Mouse (Mus musculus) erythroblast, adult 5-6 weeks (primary cell): ENCODE measurements at regions not wholly inside any gene's neighbourhood (a gene's known extent, or its start where the extent isn't known, plus 50 kb on each side); places are given as distances from the start of the nearest gene placed in this dataset.

Experiments
- ATAC-seq: replicated peaks from 2 replicates; pipeline ENCODE4 v1.8.0; 2016; ENCODE audit warnings: moderate number of reproducible peaks, mild to moderate bottlenecking, moderate TSS enrichment, inconsistent platforms; ENCODE audit not compliant: poor library complexity, low FRiP score, severe bottlenecking

DNA sequence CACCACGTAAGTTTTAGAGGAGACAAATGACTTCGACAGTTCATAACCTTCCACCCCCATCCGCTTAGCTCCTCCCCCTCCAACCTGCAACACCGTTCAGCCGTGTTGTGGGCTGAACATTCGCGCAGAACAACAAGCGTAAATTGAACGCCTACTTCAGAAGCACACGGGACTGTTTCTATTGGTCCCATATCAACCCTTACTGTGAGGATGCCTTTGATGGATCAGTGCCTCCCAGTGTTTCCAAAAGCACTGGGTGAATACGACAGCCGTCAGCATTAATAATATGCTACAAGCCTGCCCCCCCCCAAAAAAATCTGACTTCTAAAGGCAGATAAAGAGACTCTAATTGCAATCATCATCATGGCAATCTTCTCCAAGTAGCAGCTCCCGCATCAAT, 271.3 kb upstream of the Castor2 start:
- no peak for ATAC-seq

DNA sequence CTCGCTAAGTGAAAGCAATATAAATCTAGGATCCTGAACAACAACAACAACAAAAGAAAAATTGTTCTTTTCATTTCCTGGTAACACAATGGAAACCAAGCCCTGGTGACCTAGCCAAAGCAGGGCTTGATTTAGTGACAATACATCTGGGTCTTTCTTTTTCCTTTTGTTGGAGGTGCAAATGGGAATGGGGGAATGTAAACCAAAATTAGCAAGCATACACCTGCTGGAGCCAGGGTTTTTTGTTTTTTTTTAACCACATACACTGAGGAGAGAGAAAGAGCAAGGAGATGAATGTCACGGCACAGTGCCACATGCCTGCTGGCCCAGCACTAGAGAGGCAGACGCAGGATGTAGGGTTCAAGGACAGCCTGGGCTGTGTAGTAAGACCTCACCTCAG, 275.6 kb upstream of the Castor2 start:
- ATAC-seq, result no peak

DNA sequence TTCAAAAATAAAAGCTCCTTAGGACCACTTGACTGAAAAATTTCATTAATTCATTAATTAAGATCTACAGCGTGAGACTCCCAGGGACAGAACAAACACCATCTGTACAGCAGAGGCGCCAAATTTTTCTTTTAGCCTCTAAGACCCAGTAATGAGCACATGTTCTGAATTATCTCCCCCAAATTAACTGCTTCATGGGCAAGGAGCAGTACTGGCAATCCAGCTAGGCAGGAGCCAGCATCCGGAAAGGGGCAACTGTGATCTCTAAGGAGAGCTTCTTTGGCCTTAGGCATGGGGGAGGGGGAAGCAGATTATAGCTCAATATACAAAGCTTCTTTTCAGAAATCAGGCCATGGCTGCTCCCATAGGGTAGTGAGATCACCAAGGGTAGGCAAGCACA, 278.2 kb upstream of the Castor2 start:
- no peak for ATAC-seq

DNA sequence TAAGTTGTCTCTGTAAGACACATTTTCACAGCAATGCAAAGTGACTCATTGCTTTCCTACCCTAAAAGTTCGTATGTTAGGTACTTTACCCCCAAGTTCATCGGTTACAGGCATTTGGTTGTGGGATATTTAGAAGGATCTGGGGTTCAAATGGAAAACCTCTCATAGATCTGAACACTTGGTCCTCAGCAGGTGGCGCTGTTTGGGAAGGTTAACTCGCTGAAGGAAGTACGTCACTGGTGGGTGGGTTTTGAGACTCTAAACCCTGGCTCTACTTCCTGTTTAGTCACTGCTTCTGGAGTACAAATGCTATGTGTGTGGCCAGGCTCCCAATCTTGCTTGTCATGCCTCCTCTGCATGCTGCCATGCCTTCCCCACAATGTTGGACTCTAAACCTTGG, 284.0 kb upstream of the Castor2 start:
- no peak for ATAC-seq

DNA sequence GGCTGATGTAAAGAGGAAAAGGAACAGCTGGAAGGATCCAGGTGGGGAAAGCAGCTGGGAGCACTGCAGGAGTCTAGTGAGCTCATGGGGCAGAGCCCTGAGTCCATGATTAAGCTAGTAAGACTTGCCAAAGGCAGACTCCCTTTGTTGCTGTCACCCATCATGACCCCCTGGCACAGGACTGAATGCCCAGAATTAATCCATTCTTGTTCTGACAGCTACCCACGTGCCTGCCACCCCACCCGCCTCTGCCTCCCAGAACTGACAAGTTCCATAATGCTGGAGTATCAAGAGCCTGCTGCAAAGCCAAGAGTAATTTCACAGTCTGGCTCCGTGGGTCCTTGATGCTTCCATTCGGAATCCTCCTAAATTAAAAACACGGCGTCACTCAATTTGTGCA, 285.1 kb upstream of the Castor2 start:
- ATAC-seq, result no peak

DNA sequence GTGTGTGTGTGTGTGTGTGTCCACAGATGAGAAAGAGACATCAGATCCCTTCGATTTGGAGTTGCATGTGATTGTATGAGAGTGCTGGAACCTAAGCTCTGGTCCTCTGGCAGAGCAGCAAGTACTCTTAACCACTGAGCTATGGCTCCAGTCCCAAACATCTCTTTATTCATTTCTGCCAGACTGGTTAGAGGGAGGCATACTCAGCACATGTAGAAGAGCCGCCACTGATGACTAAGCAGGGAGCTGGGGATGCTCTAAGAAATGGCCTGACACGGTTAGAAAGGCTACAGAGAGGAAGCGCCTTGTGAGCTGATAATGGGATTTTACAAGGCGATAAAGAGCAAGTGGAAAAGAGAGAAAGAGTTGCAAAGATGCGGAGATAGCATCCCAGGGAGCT, 287.3 kb upstream of the Castor2 start:
- ATAC-seq, result no peak

DNA sequence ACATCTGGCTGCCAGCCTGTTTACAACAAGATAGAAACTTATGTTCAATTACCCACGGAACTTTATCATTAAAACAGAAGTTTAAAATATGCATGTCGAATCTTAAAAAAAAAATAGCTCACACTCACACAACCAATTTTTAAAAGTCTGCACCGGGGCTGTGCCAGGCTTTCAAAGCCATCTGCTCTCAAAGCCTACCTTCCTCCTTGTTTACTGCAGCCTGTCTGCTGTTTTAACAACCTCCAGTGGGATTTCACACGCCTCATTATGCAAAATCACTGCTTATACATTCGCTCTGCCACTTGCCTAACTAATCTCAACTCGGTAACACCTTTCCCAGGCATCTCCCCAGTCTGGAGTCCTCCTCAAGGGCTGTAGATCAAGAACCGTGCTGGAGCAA, 292.6 kb upstream of the Castor2 start:
- no peak for ATAC-seq

DNA sequence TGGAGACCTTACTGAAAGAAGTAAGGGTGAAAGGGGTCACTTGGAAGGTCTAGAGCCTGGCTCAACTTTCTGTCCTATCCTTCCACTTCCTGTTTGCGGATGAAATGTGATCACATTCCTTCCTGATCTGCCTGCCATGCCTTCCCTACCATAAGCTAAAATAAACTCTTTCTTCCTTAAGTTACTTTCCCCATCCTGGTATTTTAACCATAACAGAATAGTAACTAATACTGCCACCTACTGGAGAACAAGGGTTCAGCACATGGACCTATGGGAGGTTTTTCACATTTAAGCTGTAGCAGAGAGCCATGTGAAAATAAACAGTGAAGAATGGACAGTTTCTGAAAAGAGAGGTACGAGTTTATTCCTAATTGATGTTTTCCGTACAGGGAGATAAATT, 297.5 kb upstream of the Castor2 start:
- no peak for ATAC-seq

DNA sequence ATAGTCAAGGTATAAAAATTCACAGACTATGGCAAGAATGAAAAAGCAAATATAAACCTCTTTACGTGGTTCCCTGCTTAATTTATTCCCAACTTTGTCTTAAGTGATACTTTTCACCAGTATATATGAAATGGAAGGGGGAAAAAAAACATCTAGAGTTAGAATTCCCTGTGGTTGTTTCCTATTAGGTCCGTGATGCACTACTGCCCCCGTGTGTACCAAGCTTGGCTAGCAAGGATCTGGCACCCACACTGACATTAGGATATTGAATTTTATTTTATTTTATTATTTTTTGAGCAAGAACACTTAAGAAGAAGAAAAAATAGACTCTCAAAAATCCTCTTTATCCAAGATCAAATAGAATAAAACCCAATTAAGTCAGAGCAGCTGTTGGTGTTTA, 303.9 kb upstream of the Castor2 start:
- ATAC-seq, result no peak

DNA sequence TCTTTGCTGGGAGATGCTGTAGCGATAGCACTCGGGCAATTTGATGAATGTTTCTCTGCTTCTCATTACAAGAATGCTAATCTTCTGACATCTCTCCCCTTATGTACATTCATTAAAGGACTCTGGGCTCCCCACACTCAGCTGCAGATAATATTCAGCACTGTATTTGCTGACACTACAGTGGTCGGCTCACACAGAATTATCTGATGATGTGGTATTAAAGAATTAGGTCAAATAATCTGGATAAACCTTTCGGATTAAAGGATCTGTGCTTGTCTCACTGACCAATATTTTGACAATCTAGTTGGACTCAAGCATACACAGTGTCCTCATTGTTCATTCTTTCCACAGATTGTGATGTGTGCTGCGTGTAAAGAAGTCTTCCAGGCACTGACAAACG, 308.8 kb upstream of the Castor2 start:
- ATAC-seq, result no peak

DNA sequence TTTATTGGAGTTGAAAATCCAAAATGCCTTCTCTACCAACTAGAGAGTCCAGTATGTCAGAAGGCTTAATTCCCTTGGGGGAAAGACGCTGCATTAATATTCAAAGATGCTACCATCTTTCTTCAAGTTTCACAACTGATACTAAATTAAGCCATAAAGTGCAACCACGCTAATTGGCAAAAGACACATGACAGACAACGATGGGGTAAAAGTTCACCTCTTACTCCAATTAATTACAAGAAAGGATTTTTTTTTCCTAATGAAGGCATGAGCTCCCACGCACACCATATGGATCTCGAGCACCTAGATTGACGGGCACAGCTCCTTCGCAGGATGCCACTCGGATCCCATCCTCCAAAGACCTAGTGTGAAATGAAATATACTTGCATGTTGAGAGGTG, 311.5 kb upstream of the Castor2 start:
- no peak for ATAC-seq

DNA sequence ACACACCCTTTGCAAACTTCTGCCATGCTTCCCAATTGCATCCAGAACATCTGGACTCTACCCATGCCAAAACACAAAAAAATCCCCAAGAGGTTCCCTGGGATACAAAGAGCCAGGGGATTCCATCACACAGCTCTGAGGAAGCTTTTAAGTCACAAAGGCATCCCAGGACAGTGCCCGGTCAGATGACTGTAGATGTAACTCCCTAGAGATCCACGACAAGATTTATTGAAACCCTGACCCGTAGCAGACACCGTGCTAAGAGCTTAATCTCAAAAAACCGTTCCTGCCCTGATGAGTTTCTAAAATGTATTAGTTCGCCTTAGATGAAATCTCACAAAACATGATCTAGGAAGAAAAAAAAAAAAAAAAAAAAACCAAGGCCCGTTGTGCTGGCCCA, 312.0 kb upstream of the Castor2 start:
- no peak for ATAC-seq

DNA sequence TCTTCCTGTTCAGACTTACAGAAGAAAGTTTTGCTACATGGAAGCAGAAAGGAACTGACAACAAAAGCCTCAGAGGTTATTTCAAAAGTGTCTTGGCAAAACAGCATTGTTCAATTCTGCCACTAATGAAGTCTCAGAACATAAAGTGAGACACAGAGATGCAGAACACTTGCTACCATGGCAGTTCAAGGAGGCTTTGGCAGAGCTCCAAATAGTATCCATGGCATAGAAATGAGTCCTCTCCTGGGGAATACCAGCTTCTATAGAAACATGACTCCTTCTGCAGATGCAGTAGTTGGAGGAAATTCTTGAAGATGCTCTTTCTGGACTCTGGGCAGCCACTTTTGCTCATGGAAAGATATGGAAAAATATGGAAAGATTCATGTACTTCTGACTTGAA, 322.9 kb upstream of the Castor2 start:
- no peak for ATAC-seq

DNA sequence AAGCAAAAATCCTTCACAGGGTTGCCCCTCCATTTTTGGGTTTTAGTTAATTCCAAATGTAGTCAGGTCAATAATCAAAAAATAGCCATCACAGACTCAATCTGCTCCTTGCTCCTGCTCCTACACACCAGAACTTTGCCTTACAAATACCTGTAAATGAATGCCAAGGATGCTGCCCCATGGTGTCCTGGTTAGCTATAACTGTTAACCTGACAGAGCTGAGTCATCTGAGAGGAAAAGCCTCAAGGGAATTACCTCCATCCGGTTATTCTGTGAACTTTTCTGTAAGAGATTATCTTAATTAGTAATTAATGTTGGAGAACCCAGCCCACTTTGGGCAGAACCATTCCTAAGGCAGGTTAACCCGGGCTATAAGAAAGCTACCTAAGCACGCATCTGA, 325.4 kb upstream of the Castor2 start:
- no peak for ATAC-seq

DNA sequence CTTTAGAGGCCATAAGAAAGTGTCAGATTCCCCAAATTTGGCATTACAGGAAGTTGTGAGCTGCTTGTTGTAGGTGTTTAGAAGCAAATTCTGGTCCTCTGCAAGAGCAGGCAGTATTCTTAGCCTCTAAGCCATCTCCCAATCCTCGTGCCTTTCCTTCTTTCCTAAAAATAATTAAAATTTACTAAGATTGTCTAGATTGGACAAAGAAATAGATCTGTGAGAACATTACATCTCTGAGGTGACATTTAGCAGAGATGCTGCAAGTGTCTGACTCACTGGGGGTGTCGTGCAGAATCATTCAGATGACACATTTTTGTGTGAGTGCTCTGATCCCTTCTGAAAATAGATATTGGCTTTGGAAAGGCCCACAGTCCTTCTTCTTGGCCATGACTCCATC, 330.7 kb upstream of the Castor2 start:
- no peak for ATAC-seq

DNA sequence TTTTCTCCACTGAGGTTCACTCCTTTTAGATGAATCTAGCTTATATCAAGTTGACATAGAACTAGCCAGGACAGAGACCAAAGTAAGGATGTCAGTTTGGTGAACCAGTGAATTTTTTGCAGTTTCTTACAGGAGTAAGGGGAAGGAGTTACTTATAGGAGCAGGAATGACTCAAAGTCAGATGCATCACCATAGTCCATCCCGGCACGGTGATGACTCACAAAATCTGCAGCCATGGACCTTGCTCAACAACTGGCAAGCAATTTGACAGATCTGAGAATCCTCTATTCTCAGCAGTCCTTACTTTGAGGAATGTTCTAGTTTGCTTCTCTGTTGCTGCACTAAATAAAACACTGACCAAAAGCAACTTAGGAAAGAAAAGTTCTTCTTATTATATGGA, 341.7 kb upstream of the Castor2 start:
- ATAC-seq, result no peak

DNA sequence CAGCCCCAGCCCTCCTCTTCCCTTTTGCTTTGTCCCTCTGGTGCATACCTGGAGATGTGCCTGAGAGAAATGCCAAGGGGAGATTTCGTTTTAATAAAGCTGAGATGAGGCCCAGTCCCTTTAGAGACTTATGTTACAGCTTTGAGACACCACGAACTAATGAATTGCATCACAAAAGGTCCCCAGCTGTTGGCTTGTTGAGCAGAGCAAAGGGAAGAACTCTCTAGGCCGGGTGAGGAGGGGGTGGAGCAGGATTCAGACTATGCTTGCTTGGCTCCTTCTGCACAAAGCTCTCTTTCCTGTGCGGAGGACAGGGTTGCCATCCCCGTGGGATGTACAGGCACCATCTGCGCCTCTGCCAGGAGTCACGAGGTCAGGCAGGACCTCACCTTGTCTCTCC, 345.3 kb upstream of the Castor2 start:
- no peak for ATAC-seq

DNA sequence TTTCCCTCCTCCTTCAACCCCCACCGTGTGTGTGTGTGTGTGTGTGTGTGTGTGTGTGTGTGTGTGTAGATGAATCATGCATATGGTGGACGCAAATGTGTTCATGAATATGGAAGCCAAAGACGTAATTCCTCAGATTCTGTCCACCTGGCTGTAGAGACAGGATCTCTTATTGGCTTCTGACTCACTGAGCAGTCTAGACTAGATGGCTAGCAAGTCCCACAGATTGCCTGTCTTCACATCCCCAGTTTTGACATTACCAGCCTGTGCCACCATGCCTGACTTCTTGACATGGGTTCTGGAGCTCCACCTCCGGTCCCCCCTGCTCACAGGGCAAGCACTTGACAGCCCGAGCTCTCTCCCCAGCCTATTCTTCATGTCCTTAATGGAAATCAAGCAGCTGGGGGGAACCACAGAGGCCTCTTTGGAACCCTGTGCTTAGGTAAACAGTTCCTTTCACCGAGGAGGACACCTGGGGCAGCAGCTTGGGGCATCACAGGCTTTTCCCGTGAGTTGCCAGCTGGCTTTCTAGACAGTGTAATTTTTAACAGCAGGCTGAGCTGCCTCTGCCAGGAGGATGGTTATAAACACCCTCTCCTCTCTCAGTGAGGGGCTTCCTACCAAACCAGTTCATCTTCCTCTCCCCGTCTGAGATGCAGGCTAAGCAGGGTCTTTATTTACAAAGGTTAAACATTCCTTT, 345.9 kb upstream of the Castor2 start:
- no peak for ATAC-seq

DNA sequence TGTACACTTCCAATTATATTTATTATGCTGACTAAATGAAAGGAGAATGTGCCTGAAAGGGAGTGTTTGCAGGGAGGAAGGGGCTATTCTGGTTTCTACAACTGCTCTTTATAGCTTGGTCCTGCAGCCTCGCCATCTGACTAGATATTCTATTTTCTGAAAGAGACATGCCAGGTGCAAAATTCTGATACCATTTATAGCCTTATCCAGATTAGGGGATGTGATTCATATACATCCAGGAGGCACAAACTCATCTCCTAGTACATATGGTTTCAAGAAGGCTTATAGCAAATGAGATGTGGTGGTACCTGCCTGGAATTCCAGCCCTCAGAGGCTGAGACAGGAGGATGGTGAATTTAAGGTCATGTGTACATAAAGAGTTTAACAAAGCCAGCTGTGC, 352.6 kb upstream of the Castor2 start:
- ATAC-seq, result no peak

DNA sequence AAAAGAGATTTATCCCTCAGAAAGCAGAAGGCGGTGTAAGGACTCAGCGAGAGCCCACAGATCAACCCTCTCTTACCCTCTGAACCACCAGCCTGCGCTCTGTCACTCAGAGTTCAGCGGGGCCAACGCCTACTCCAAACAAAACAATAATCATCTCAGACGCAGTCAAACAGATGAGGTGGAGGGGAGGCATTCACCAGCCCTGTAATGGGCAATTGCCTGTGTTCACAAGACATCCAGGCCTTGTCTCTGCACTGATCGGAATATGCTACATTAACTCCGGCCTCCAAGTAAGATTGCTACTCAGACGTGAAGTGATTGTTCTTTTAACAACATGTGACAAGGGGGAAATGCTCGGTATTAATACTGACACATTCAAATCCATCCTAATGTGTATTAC, 353.1 kb upstream of the Castor2 start:
- ATAC-seq, result no peak

DNA sequence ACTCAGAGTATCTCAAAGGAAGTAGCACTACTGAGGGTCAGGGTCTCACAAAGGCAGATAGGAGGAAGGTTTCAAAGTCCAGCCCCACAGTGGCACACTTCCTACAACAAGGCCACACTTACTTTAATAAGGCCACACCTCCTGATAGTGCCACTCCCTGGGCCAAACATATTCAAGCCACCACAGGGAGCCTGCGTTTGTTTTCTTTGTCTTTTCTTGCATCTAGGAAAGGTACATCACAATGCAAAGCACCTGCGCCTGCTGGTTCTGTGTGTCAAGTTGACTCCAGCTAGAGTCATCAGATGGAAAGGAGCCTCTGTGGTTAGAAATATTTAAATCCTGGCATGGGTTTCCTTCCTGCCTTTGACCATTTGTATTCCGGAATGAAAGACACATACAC, 355.4 kb upstream of the Castor2 start:
- ATAC-seq, result no peak

DNA sequence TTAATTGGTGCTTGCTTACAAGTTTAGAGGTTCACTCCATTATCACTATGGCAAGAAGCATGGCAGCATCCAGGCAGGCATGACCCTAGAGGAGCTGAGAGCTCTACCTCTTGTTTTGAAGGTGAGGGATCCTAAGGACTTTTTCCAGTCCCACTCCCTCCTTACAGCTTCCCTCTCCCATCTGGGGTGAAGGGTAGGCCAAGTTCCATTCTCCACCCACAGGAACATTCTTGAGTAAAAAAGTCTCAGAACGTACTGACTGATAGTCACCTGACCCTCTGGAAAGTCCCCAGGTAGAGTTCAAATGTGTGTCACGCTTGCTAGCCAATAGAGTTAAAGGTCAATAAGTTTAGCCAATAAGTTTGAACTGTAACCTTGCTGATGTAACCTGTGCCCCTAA, 355.9 kb upstream of the Castor2 start:
- ATAC-seq, result no peak

DNA sequence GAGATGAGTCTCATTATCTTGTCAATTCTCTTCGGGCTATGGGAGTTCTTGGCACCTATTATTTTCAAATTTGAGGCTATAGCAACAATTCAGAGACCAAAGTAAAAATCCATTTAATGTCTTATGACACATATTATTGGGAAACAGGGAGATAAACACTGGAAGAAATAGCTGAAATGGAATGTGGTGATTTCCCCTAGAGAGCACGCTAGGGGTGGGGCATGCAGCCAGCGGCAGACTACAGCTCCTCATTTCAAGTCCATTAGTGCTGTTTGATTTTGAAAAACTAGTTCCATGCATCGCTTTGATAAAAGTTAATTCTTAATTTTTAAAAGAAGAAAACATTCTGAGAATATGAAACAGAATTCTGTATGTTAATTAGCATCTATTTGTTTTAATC, 367.6 kb upstream of the Castor2 start:
- no peak for ATAC-seq
